Mouse (Mus musculus): ENCODE measurements at regions not wholly inside any gene's neighbourhood (a gene's known extent, or its start where the extent isn't known, plus 50 kb on each side); places are given as distances from the start of the nearest gene placed in this dataset.

GRCm38 (mm10) chr10:70750356-70751145 lies 94.8 kb upstream of the Phyhipl start:
- no peaks in the 10 kb centered on the region for H3K79me2 ChIP-seq (ENCODE audit: control insufficient read depth, insufficient read depth, low read length, poor library complexity)
- H3K9me3 ChIP-seq (replicated peaks; ENCODE audit: insufficient read depth, low read length): no peaks in the 10 kb centered on the region
- H3K4me1 ChIP-seq (ENCODE audit: control insufficient read depth in 1 of 2, insufficient read depth in 2 of 2, low read length in 2 of 2): no peaks in the 10 kb centered on the region
- no peak overlapping the region for H3K4me3 ChIP-seq (ENCODE audit: control insufficient read depth in 1 of 2, insufficient read depth in 1 of 2, low read depth in 2 of 2, low read length in 2 of 2)
- H3K36me3 ChIP-seq (ENCODE audit: control insufficient read depth in 1 of 2, insufficient read depth in 2 of 2, low read length in 2 of 2): no peaks in the 10 kb centered on the region
- no peak for TF ChIP-seq USF1 (IDR thresholded peaks at IDR 0.05; ENCODE audit: low read depth, low read length)
- no peak for DNase-seq (ENCODE audit: low read depth, low spot score)
- H3K27ac ChIP-seq (ENCODE audit: control insufficient read depth, low read depth, low read length): no peak overlapping the region
- H3K27me3 ChIP-seq (ENCODE audit: control insufficient read depth in 1 of 2, insufficient read depth in 2 of 2, low read length in 2 of 2): no peaks in the 10 kb centered on the region
- H3K9ac ChIP-seq (ENCODE audit: control insufficient read depth, low read depth, low read length, poor library complexity, severe bottlenecking): no peak overlapping the region

DNA sequence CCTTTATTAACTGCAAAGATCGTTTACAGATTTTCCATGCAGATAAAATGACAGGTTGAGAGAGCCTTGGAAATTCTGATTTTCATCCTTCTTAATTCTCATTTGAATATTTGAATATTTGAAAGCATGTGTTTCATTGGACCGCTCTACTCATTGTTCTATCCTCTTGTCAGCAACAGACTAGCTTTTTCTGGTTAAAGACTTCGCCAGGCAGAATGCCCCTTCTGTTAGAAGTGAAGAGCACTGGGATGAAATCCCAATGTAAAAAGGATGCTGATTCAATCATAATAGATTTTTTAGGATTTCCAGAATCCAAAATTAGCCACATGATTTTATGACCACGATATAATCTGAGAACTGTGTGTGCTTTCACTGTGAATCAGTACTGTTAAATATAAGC lies 90.8 kb upstream of the Phyhipl start:
- DNase-seq (ENCODE audit: low read depth, low spot score): no peak

DNA sequence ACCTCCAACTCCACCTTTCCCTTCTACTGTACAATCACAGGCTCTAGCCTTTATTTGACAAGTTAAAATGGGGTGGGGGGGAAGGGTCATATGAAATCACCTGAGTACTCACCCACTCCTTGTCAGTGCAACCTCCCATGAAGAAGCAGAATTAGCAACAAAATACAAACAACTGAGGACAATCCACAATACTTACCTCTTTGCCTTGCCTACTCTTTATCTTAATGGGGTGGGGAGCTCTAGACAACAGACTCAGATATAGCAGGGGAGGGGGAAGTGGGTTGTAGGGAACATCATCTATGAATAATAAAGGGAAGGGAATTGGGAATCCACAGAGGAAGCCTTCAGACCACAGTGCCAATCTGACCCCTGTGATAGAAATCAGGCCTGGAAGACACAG lies 86.1 kb upstream of the Phyhipl start:
- no peaks in the 10 kb centered on the region for H3K4me1 ChIP-seq (ENCODE audit: control insufficient read depth in 1 of 2, insufficient read depth in 2 of 2, low read length in 2 of 2)
- H3K9ac ChIP-seq (ENCODE audit: control insufficient read depth, low read depth, low read length, poor library complexity, severe bottlenecking): no peak overlapping the region
- no peak overlapping the region for H3K27ac ChIP-seq (ENCODE audit: control insufficient read depth, low read depth, low read length)
- DNase-seq (ENCODE audit: low read depth, low spot score): no peak
- no peak overlapping the region for H3K4me3 ChIP-seq (ENCODE audit: control insufficient read depth in 1 of 2, insufficient read depth in 1 of 2, low read depth in 2 of 2, low read length in 2 of 2)
- H3K9me3 ChIP-seq (replicated peaks; ENCODE audit: insufficient read depth, low read length): no peaks in the 10 kb centered on the region
- no peaks in the 10 kb centered on the region for H3K36me3 ChIP-seq (ENCODE audit: control insufficient read depth in 1 of 2, insufficient read depth in 2 of 2, low read length in 2 of 2)
- H3K79me2 ChIP-seq (ENCODE audit: control insufficient read depth, insufficient read depth, low read length, poor library complexity): no peaks in the 10 kb centered on the region
- no peaks in the 10 kb centered on the region for H3K27me3 ChIP-seq (ENCODE audit: control insufficient read depth in 1 of 2, insufficient read depth in 2 of 2, low read length in 2 of 2)
- TF ChIP-seq GABPA (IDR thresholded peaks at IDR 0.05; ENCODE audit: low read depth, low read length): no peak
- no peak for TF ChIP-seq RCOR1 (IDR thresholded peaks at IDR 0.05; ENCODE audit: low read depth, low read length)
- TF ChIP-seq NRF1 (IDR thresholded peaks at IDR 0.05; ENCODE audit: insufficient read depth, low read depth, low read length, poor library complexity, severe bottlenecking): no peak
- TF ChIP-seq TAL1 (IDR thresholded peaks at IDR 0.05; ENCODE audit: low read length): no peak
- no peak for TF ChIP-seq MAX (IDR thresholded peaks at IDR 0.05; ENCODE audit: low read length)
- no peak for TF ChIP-seq TCF12 (IDR thresholded peaks at IDR 0.05; ENCODE audit: low read depth, low read length)
- no peak for TF ChIP-seq SIN3A (IDR thresholded peaks at IDR 0.05; ENCODE audit: low read length)
- TF ChIP-seq POLR2AphosphoS2 (IDR thresholded peaks at IDR 0.05; ENCODE audit: low read length): no peak
- TF ChIP-seq POLR2A (IDR thresholded peaks at IDR 0.05; ENCODE audit: control insufficient read depth in 1 of 2, insufficient read depth in 1 of 2, low read depth in 1 of 2, low read length in 2 of 2, poor library complexity in 1 of 2): no peak
- no peak for TF ChIP-seq POLR2AphosphoS5 (IDR thresholded peaks at IDR 0.05; ENCODE audit: borderline replicate concordance, low read depth, low read length)
- TF ChIP-seq ZKSCAN1 (IDR thresholded peaks at IDR 0.05; ENCODE audit: low read depth, low read length): no peak
- TF ChIP-seq KAT2A (conservative IDR thresholded peaks at IDR 0.05; ENCODE audit: low read depth, low read length): no peak
- no peak for TF ChIP-seq RAD21 (IDR thresholded peaks at IDR 0.05; ENCODE audit: low read depth, low read length)
- no peak for TF ChIP-seq BHLHE40 (IDR thresholded peaks at IDR 0.05; ENCODE audit: borderline replicate concordance, low read depth, low read length)
- no peak for TF ChIP-seq MEF2A (IDR thresholded peaks at IDR 0.05; ENCODE audit: extremely low read depth, insufficient replicate concordance, low read depth, low read length, poor library complexity, severe bottlenecking)
- no peak for TF ChIP-seq USF2 (IDR thresholded peaks at IDR 0.05; ENCODE audit: borderline replicate concordance in 1 of 2, insufficient read depth in 1 of 2, low read depth in 1 of 2, low read length in 2 of 2)

More for the DNA sequence above, 90.8 kb upstream of the Phyhipl start:
- TF ChIP-seq ETS1 (IDR thresholded peaks at IDR 0.05; ENCODE audit: low read depth, low read length) (no peak), POLR2AphosphoS5 (IDR thresholded peaks at IDR 0.05; ENCODE audit: borderline replicate concordance, low read depth, low read length) (no peak), TCF12 (IDR thresholded peaks at IDR 0.05; ENCODE audit: low read depth, low read length) (no peak), CTCF (IDR thresholded peaks at IDR 0.05 in 2 of 3, conservative IDR thresholded peaks at IDR 0.05 in 1 of 3; ENCODE audit: control insufficient read depth in 1 of 3, insufficient read depth in 1 of 3, low read depth in 2 of 3, low read length in 3 of 3, poor library complexity in 1 of 3, severe bottlenecking in 1 of 3) (no peak), SMC3 (IDR thresholded peaks at IDR 0.05; ENCODE audit: low read depth, low read length) (no peak), ZKSCAN1 (IDR thresholded peaks at IDR 0.05; ENCODE audit: low read depth, low read length) (no peak), ELF1 (IDR thresholded peaks at IDR 0.05; ENCODE audit: low read depth, low read length) (no peak), MEF2A (IDR thresholded peaks at IDR 0.05; ENCODE audit: extremely low read depth, insufficient replicate concordance, low read depth, low read length, poor library complexity, severe bottlenecking) (no peak), RAD21 (IDR thresholded peaks at IDR 0.05; ENCODE audit: low read depth, low read length) (no peak), NRF1 (IDR thresholded peaks at IDR 0.05; ENCODE audit: insufficient read depth, low read depth, low read length, poor library complexity, severe bottlenecking) (no peak), ZNF384 (IDR thresholded peaks at IDR 0.05; ENCODE audit: low read depth, low read length) (no peak), HCFC1 (IDR thresholded peaks at IDR 0.05; ENCODE audit: low read depth, low read length) (no peak), SIN3A (IDR thresholded peaks at IDR 0.05; ENCODE audit: low read length) (no peak), MAZ (IDR thresholded peaks at IDR 0.05; ENCODE audit: low read depth, low read length) (no peak), RCOR1 (IDR thresholded peaks at IDR 0.05; ENCODE audit: low read depth, low read length) (no peak), ZC3H11A (IDR thresholded peaks at IDR 0.05; ENCODE audit: low read depth, low read length) (no peak), TAL1 (IDR thresholded peaks at IDR 0.05; ENCODE audit: low read length) (no peak), UBTF (IDR thresholded peaks at IDR 0.05; ENCODE audit: borderline replicate concordance, insufficient read depth, low read depth, low read length) (no peak), ZMIZ1 (IDR thresholded peaks at IDR 0.05; ENCODE audit: low read depth, low read length) (no peak)
- Histone ChIP-seq H3K9me3 (replicated peaks; ENCODE audit: insufficient read depth, low read length) (no peaks in the 10 kb centered on the region), H3K27me3 (ENCODE audit: control insufficient read depth in 1 of 2, insufficient read depth in 2 of 2, low read length in 2 of 2) (no peaks in the 10 kb centered on the region), H3K4me1 (ENCODE audit: control insufficient read depth in 1 of 2, insufficient read depth in 2 of 2, low read length in 2 of 2) (no peaks in the 10 kb centered on the region), H3K36me3 (ENCODE audit: control insufficient read depth in 1 of 2, insufficient read depth in 2 of 2, low read length in 2 of 2) (no peaks in the 10 kb centered on the region), H3K4me3 (ENCODE audit: control insufficient read depth in 1 of 2, insufficient read depth in 1 of 2, low read depth in 2 of 2, low read length in 2 of 2) (no peak overlapping the region), H3K27ac (ENCODE audit: control insufficient read depth, low read depth, low read length) (no peak overlapping the region), H3K79me2 (ENCODE audit: control insufficient read depth, insufficient read depth, low read length, poor library complexity) (no peaks in the 10 kb centered on the region), H3K9ac (ENCODE audit: control insufficient read depth, low read depth, low read length, poor library complexity, severe bottlenecking) (no peak overlapping the region)

All from MEL (cell line).